Mouse (Mus musculus): Measurements from ENCODE around the gene Gm10645. TPM values are rescaled to one million over a fixed set of nuclear protein-coding genes. Genes with fewer than 3 reads are reported as not detected.
A peak's percentile ranks its signal among the peaks of the same experiment; 100 is the strongest.

The Gm10645 gene
- polyA plus RNA-seq, 1 experiment from 2014 or later = 1.5 TPM

- 39% methylated on average over 2 of the region's 2 CpGs for WGBS
- no peaks in the 10 kb centered on the region for H3K36me3 ChIP-seq (ENCODE audit: control insufficient read depth, insufficient read depth, low read length)
- no peak for ATAC-seq (ENCODE audit: insufficient read depth, low FRiP score)
- no peaks in the 10 kb centered on the region for H3K27me3 ChIP-seq (ENCODE audit: control insufficient read depth, insufficient read depth, low read length)
- H3K9me3 ChIP-seq (replicated peaks; ENCODE audit: control insufficient read depth, low read length) = no peaks in the 10 kb centered on the region
- H3K4me3 ChIP-seq (replicated peaks; ENCODE audit: low read length) = no peak overlapping the region
- no peak overlapping the region for H3K9ac ChIP-seq (ENCODE audit: low read length)
- H3K27ac ChIP-seq (ENCODE audit: low read length) = no peak overlapping the region
- no peak overlapping the region for H3K4me2 ChIP-seq (ENCODE audit: low read depth, low read length)
- H3K4me1 ChIP-seq (ENCODE audit: control insufficient read depth, insufficient read depth, low read length) = peaks cover 28% of the 10 kb centered on the region
Observed at GRCm38 (mm10) chr8:83176785-83177184, 10.8 kb upstream of the Gm10645 start.

GRCm38 (mm10) chr8:83175680-83176079 lies 9.7 kb upstream of the Gm10645 start:
- no peaks in the 10 kb centered on the region for H3K36me3 ChIP-seq (ENCODE audit: control insufficient read depth, insufficient read depth, low read length)
- H3K27ac ChIP-seq (ENCODE audit: low read length) = no peak overlapping the region
- no peaks in the 10 kb centered on the region for H3K27me3 ChIP-seq (ENCODE audit: control insufficient read depth, insufficient read depth, low read length)
- no peaks in the 10 kb centered on the region for H3K9me3 ChIP-seq (replicated peaks; ENCODE audit: control insufficient read depth, low read length)
- no peak overlapping the region for H3K4me2 ChIP-seq (ENCODE audit: low read depth, low read length)
- WGBS = 69% methylated on average over 10 of the region's 10 CpGs
- no peak overlapping the region for H3K4me3 ChIP-seq (replicated peaks; ENCODE audit: low read length)
- H3K4me1 ChIP-seq (ENCODE audit: control insufficient read depth, insufficient read depth, low read length) = peaks cover 23% of the 10 kb centered on the region
- no peak for ATAC-seq (ENCODE audit: insufficient read depth, low FRiP score)
- no peak overlapping the region for H3K9ac ChIP-seq (ENCODE audit: low read length)

DNA sequence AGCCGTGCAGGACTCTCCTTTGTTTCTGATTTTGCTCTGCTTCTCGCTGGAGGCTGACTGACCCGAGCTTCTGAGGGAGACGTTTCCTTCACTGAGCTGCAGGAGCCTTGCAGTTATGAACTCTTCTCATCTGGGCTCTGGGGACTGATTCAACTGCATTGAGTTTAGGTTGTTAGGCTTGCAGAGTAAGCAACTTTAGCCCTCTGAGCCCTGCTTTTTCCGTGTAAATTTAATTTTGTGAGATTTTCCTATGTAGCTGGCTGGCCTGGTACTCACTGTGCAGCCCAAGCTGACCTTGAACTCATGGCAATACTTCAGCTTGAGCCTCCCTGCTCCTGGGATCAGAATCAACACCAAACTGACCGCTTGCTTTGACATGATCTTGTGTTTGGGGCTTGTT lies 4.9 kb upstream of the Gm10645 start:
- no peak overlapping the region for H3K4me2 ChIP-seq (ENCODE audit: low read depth, low read length)
- no peaks in the 10 kb centered on the region for H3K36me3 ChIP-seq (ENCODE audit: control insufficient read depth, insufficient read depth, low read length)
- no peaks in the 10 kb centered on the region for H3K9me3 ChIP-seq (replicated peaks; ENCODE audit: control insufficient read depth, low read length)
- no peaks in the 10 kb centered on the region for H3K4me1 ChIP-seq (ENCODE audit: control insufficient read depth, insufficient read depth, low read length)
- no peak for ATAC-seq (ENCODE audit: insufficient read depth, low FRiP score)
- H3K9ac ChIP-seq (ENCODE audit: low read length) = no peak overlapping the region
- 33% methylated on average over 6 of the region's 6 CpGs for WGBS
- H3K27me3 ChIP-seq (ENCODE audit: control insufficient read depth, insufficient read depth, low read length) = no peaks in the 10 kb centered on the region
- H3K27ac ChIP-seq (ENCODE audit: low read length) = no peak overlapping the region
- H3K4me3 ChIP-seq (replicated peaks; ENCODE audit: low read length) = no peak overlapping the region

DNA sequence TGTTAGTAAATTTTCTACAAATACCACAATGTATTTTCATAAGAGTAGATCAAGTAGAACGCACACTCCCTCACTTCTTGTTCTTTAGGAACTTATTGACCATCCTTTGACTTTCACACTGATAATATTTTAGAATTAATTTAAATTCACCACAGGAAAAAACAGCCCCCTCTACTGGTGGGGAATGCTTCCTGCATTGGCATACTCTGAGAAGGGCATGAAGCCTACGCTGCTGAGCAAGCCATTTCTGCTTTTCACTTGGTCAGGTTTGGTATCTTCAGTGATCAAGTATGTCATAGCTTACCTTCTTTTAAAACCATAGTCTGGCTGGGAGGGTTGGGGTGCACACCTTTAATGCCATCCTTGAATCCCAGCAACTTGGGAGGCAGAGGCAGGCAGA lies 3.7 kb upstream of the Gm10645 start:
- H3K4me2 ChIP-seq (ENCODE audit: low read depth, low read length) = no peak overlapping the region
- H3K27ac ChIP-seq (ENCODE audit: low read length) = no peak overlapping the region
- H3K9me3 ChIP-seq (replicated peaks; ENCODE audit: control insufficient read depth, low read length) = no peaks in the 10 kb centered on the region
- no peaks in the 10 kb centered on the region for H3K27me3 ChIP-seq (ENCODE audit: control insufficient read depth, insufficient read depth, low read length)
- ATAC-seq (ENCODE audit: insufficient read depth, low FRiP score) = no peak
- H3K4me3 ChIP-seq (replicated peaks; ENCODE audit: low read length) = no peak overlapping the region
- H3K9ac ChIP-seq (ENCODE audit: low read length) = no peak overlapping the region
- H3K36me3 ChIP-seq (ENCODE audit: control insufficient read depth, insufficient read depth, low read length) = no peaks in the 10 kb centered on the region
- 93% methylated on average over 2 of the region's 2 CpGs for WGBS
- peaks cover 3% of the 10 kb centered on the region; the same call in 1 of the 2 replicates for H3K4me1 ChIP-seq (ENCODE audit: control insufficient read depth, insufficient read depth, low read length)

- Histone ChIP-seq H3K27me3 (ENCODE audit: control insufficient read depth, insufficient read depth, low read length) (no peaks in the 10 kb centered on the region), H3K4me1 (ENCODE audit: control insufficient read depth, insufficient read depth, low read length) (peaks cover 3% of the 10 kb centered on the region; the same call in 1 of the 2 replicates), H3K27ac (ENCODE audit: low read length) (no peak overlapping the region), H3K9me3 (replicated peaks; ENCODE audit: control insufficient read depth, low read length) (no peaks in the 10 kb centered on the region), H3K9ac (ENCODE audit: low read length) (no peak overlapping the region), H3K4me3 (replicated peaks; ENCODE audit: low read length) (no peak overlapping the region), H3K36me3 (ENCODE audit: control insufficient read depth, insufficient read depth, low read length) (no peaks in the 10 kb centered on the region), H3K4me2 (ENCODE audit: low read depth, low read length) (no peak overlapping the region)
- ATAC-seq (ENCODE audit: insufficient read depth, low FRiP score) = no peak
- 70% methylated on average over 3 of the region's 3 CpGs for WGBS
Observed at GRCm38 (mm10) chr8:83169127-83169526, 3.2 kb upstream of the Gm10645 start.

GRCm38 (mm10) chr8:83167932-83168331 lies 2.0 kb upstream of the Gm10645 start:
- no peak for ATAC-seq (ENCODE audit: insufficient read depth, low FRiP score)
- no peak overlapping the region for H3K4me3 ChIP-seq (replicated peaks; ENCODE audit: low read length)
- no peaks in the 10 kb centered on the region for H3K36me3 ChIP-seq (ENCODE audit: control insufficient read depth, insufficient read depth, low read length)
- peaks cover 3% of the 10 kb centered on the region; the same call in 1 of the 2 replicates for H3K4me1 ChIP-seq (ENCODE audit: control insufficient read depth, insufficient read depth, low read length)
- H3K4me2 ChIP-seq (ENCODE audit: low read depth, low read length) = peak overlapping the region; percentile 77; the same call in 1 of the 2 replicates
- H3K27ac ChIP-seq (ENCODE audit: low read length) = no peak overlapping the region
- 65% methylated on average over 3 of the region's 3 CpGs for WGBS
- no peaks in the 10 kb centered on the region for H3K9me3 ChIP-seq (replicated peaks; ENCODE audit: control insufficient read depth, low read length)
- H3K9ac ChIP-seq (ENCODE audit: low read length) = no peak overlapping the region
- no peaks in the 10 kb centered on the region for H3K27me3 ChIP-seq (ENCODE audit: control insufficient read depth, insufficient read depth, low read length)

DNA sequence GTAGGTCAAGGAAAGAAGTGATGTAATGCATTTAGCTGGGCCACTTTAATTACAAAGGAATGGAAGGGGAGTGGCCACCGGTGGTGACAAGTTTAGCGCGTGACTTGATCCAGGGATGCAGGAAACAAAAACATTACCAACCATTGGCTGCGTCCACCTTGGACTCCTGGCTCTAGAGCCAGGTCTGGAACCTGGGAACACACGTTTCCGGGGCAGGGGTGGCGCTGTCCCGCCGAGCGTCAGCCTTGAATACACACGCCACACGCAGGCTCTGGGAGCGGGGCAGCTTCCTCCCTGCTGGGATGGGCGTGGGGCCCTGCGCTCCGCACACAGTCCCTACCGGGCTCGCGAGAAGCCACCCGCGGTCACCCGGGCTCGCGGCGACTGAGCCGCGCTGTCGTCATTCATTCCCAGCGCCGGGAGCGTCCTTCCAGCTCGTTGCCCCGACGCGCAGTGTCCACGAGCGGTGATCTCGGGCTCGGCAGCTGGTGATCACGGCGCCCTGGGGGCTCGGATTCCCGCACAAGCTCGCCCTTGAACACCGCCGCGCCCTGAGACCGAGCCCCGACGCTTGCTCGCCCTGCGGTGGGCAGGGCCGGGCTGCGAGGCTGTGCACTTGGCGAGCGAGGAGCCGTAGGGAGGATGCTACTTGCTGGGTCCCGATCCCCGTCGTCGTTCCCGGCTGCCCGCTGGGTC lies 587 bp downstream of the Gm10645 start, which contains the start of gene Tbc1d9:
TSS of gene Tbc1d9 (plus strand) at position 118 of the 696 bp plus-strand sequence.
- ATAC-seq (ENCODE audit: insufficient read depth, low FRiP score) = peak; percentile 96
- Histone ChIP-seq H3K27me3 (ENCODE audit: control insufficient read depth, insufficient read depth, low read length) (no peaks in the 10 kb centered on the region), H3K4me3 (replicated peaks; ENCODE audit: low read length) (peak within 1 kb of the TSS; percentile 80), H3K4me1 (ENCODE audit: control insufficient read depth, insufficient read depth, low read length) (peaks cover 3% of the 10 kb centered on the region; the same call in 1 of the 2 replicates), H3K27ac (ENCODE audit: low read length) (peak within 1 kb of the TSS; percentile 95), H3K36me3 (ENCODE audit: control insufficient read depth, insufficient read depth, low read length) (no peaks in the 10 kb centered on the region), H3K4me2 (ENCODE audit: low read depth, low read length) (peak within 1 kb of the TSS; percentile 77), H3K9me3 (replicated peaks; ENCODE audit: control insufficient read depth, low read length) (no peaks in the 10 kb centered on the region), H3K9ac (ENCODE audit: low read length) (peak within 1 kb of the TSS; percentile 96)
- WGBS = under 1% methylated on average over 59 of the region's 63 CpGs

- Histone ChIP-seq H3K4me2 (ENCODE audit: low read depth, low read length) (no peak overlapping the region), H3K9me3 (replicated peaks; ENCODE audit: control insufficient read depth, low read length) (no peaks in the 10 kb centered on the region), H3K27me3 (ENCODE audit: control insufficient read depth, insufficient read depth, low read length) (no peaks in the 10 kb centered on the region), H3K36me3 (ENCODE audit: control insufficient read depth, insufficient read depth, low read length) (no peaks in the 10 kb centered on the region), H3K4me1 (ENCODE audit: control insufficient read depth, insufficient read depth, low read length) (peaks cover 3% of the 10 kb centered on the region; the same call in 1 of the 2 replicates), H3K27ac (ENCODE audit: low read length) (no peak overlapping the region), H3K9ac (ENCODE audit: low read length) (no peak overlapping the region), H3K4me3 (replicated peaks; ENCODE audit: low read length) (no peak overlapping the region)
- no peak for ATAC-seq (ENCODE audit: insufficient read depth, low FRiP score)
- 78% methylated on average over 2 of the region's 2 CpGs for WGBS
Observed at GRCm38 (mm10) chr8:83160613-83161012, 5.4 kb downstream of the Gm10645 start.

- no peak overlapping the region for H3K27ac ChIP-seq (ENCODE audit: low read length)
- H3K4me1 ChIP-seq (ENCODE audit: control insufficient read depth, insufficient read depth, low read length) = no peaks in the 10 kb centered on the region
- H3K4me3 ChIP-seq (replicated peaks; ENCODE audit: low read length) = no peak overlapping the region
- no peaks in the 10 kb centered on the region for H3K27me3 ChIP-seq (ENCODE audit: control insufficient read depth, insufficient read depth, low read length)
- H3K9me3 ChIP-seq (replicated peaks; ENCODE audit: control insufficient read depth, low read length) = no peaks in the 10 kb centered on the region
- no peak overlapping the region for H3K4me2 ChIP-seq (ENCODE audit: low read depth, low read length)
- no peak for ATAC-seq (ENCODE audit: insufficient read depth, low FRiP score)
- H3K9ac ChIP-seq (ENCODE audit: low read length) = no peak overlapping the region
- H3K36me3 ChIP-seq (ENCODE audit: control insufficient read depth, insufficient read depth, low read length) = no peaks in the 10 kb centered on the region
- 81% methylated on average over 1 of the region's 1 CpGs for WGBS
Observed at GRCm38 (mm10) chr8:83159615-83160014, 6.4 kb downstream of the Gm10645 start.
